Mouse (Mus musculus): ENCODE measurements around the gene Defb23. TPM values are rescaled to one million over a fixed set of nuclear protein-coding genes. Genes with fewer than 3 reads are reported as not detected.

Defb23 gene
- polyA plus RNA-seq, 1 experiment from 2014 or later, result not detected

- Histone ChIP-seq H3K27me3 (ENCODE audit: control insufficient read depth, insufficient read depth, low read length) (no peaks in the 10 kb centered on the region), H3K27ac (ENCODE audit: low read length) (peak overlapping the region; percentile 99), H3K4me3 (replicated peaks; ENCODE audit: low read length) (no peak overlapping the region), H3K9me3 (replicated peaks; ENCODE audit: control insufficient read depth, low read length) (no peaks in the 10 kb centered on the region), H3K4me1 (ENCODE audit: control insufficient read depth, insufficient read depth, low read length) (peaks cover 31% of the 10 kb centered on the region), H3K36me3 (ENCODE audit: control insufficient read depth, insufficient read depth, low read length) (no peaks in the 10 kb centered on the region), H3K4me2 (ENCODE audit: low read depth, low read length) (no peak overlapping the region), H3K9ac (ENCODE audit: low read length) (no peak overlapping the region; the same call in 1 of the 2 replicates)
- 61% methylated on average over 6 of the region's 6 CpGs for WGBS
- no peak for ATAC-seq (ENCODE audit: insufficient read depth, low FRiP score)
These were observed 54.6 kb downstream of the Defb23 start for GRCm38 (mm10) chr2:152409781-152410180.

Other genes with a start within 250 kb of the Defb23 start
- 74.1 and 78.3 TPM in 2 replicates for gene Csnk2a1, start 237.8 kb downstream of the Defb23 start, polyA plus RNA-seq (2015; fragmentation: Nextera tagmentation; extraction: Ambion mirVana)
- gene Tbc1d20, start 170.8 kb downstream of the Defb23 start, polyA plus RNA-seq (2015; fragmentation: Nextera tagmentation; extraction: Ambion mirVana), result 35.8 and 38.9 TPM in 2 replicates
- gene Rbck1, start 132.0 kb downstream of the Defb23 start, polyA plus RNA-seq (2015; fragmentation: Nextera tagmentation; extraction: Ambion mirVana), result 72.6 and 75.2 TPM in 2 replicates
- gene Trib3, start 120.6 kb downstream of the Defb23 start, polyA plus RNA-seq (2015; fragmentation: Nextera tagmentation; extraction: Ambion mirVana), result 2.4 and 2.8 TPM in 2 replicates
- 1.8 and 2.3 TPM in 2 replicates for gene Nrsn2, start 88.0 kb downstream of the Defb23 start, polyA plus RNA-seq (2015; fragmentation: Nextera tagmentation; extraction: Ambion mirVana)
- 4.5 and 5.2 TPM in 2 replicates for gene Sox12, start 66.6 kb downstream of the Defb23 start, polyA plus RNA-seq (2015; fragmentation: Nextera tagmentation; extraction: Ambion mirVana)
- gene Zcchc3, start 49.6 kb downstream of the Defb23 start, polyA plus RNA-seq (2015; fragmentation: Nextera tagmentation; extraction: Ambion mirVana), result 17.1 and 19.9 TPM in 2 replicates
- gene 6820408C15Rik, start 49.0 kb downstream of the Defb23 start, polyA plus RNA-seq (2015; fragmentation: Nextera tagmentation; extraction: Ambion mirVana), result 0.26 and 0.79 TPM in 2 replicates
- not detected in 2 replicates for gene Defb20, start 12.4 kb upstream of the Defb23 start, polyA plus RNA-seq (2015; fragmentation: Nextera tagmentation; extraction: Ambion mirVana)
- not detected in 2 replicates for gene Defb22, start 25.5 kb upstream of the Defb23 start, polyA plus RNA-seq (2015; fragmentation: Nextera tagmentation; extraction: Ambion mirVana)
- not detected in 2 replicates for gene Defb26, start 47.1 kb upstream of the Defb23 start, polyA plus RNA-seq (2015; fragmentation: Nextera tagmentation; extraction: Ambion mirVana)
- gene Defb28, start 53.6 kb upstream of the Defb23 start, polyA plus RNA-seq (2015; fragmentation: Nextera tagmentation; extraction: Ambion mirVana), result not detected in 2 replicates
- not detected in 2 replicates for gene Defb29, start 75.5 kb upstream of the Defb23 start, polyA plus RNA-seq (2015; fragmentation: Nextera tagmentation; extraction: Ambion mirVana)
- not detected in 2 replicates for gene Gm17416, start 104.7 kb upstream of the Defb23 start, polyA plus RNA-seq (2015; fragmentation: Nextera tagmentation; extraction: Ambion mirVana)
- not detected in 2 replicates for gene Defb21, start 108.1 kb upstream of the Defb23 start, polyA plus RNA-seq (2015; fragmentation: Nextera tagmentation; extraction: Ambion mirVana)
- not detected in 2 replicates for gene Defb19, start 115.7 kb upstream of the Defb23 start, polyA plus RNA-seq (2015; fragmentation: Nextera tagmentation; extraction: Ambion mirVana)
- not detected in 2 replicates for gene Defb45, start 134.8 kb upstream of the Defb23 start, polyA plus RNA-seq (2015; fragmentation: Nextera tagmentation; extraction: Ambion mirVana)
- gene Defb36, start 139.7 kb upstream of the Defb23 start, polyA plus RNA-seq (2015; fragmentation: Nextera tagmentation; extraction: Ambion mirVana), result not detected in 2 replicates
- gene Defb25, start 158.4 kb upstream of the Defb23 start, polyA plus RNA-seq (2015; fragmentation: Nextera tagmentation; extraction: Ambion mirVana), result 0.62 and 1.4 TPM in 2 replicates
- 20.0 and 20.6 TPM in 2 replicates for gene Rem1, start 162.3 kb upstream of the Defb23 start, polyA plus RNA-seq (2015; fragmentation: Nextera tagmentation; extraction: Ambion mirVana)
- gene H13, start 204.8 kb upstream of the Defb23 start, polyA plus RNA-seq (2015; fragmentation: Nextera tagmentation; extraction: Ambion mirVana), result 121 and 128 TPM in 2 replicates
- 24.0 and 25.2 TPM in 2 replicates for gene Mcts2, start 222.4 kb upstream of the Defb23 start, polyA plus RNA-seq (2015; fragmentation: Nextera tagmentation; extraction: Ambion mirVana)